Mouse (Mus musculus) frontal cortex, postnatal 36 days (tissue): ENCODE data around the gene 4921517D22Rik.

Experiments
- DNase-seq, 2 experiments: peaks; one replicate each; pipeline ENCODE4 v3.0.0; 2022; ENCODE audit warnings: low spot score in 2 of 2

4921517D22Rik gene

GRCm38 (mm10) chr13:59660371-59660770 is 33.5 kb downstream of the 4921517D22Rik start:
- DNase-seq = no peak

GRCm38 (mm10) chr13:59657781-59658180 is 36.1 kb downstream of the 4921517D22Rik start:
- DNase-seq = no peak

GRCm38 (mm10) chr13:59656975-59657388 is 36.9 kb downstream of the 4921517D22Rik start:
- DNase-seq = no peak

GRCm38 (mm10) chr13:59656316-59656832 is 37.5 kb downstream of the 4921517D22Rik start:
- no peak for DNase-seq

GRCm38 (mm10) chr13:59655718-59656315 is 38.1 kb downstream of the 4921517D22Rik start:
- DNase-seq = no peak

- DNase-seq = no peak
Measured at GRCm38 (mm10) chr13:59654465-59654864, 39.4 kb downstream of the 4921517D22Rik start.

GRCm38 (mm10) chr13:59653136-59653535 is 40.8 kb downstream of the 4921517D22Rik start:
- no peak for DNase-seq

DNA sequence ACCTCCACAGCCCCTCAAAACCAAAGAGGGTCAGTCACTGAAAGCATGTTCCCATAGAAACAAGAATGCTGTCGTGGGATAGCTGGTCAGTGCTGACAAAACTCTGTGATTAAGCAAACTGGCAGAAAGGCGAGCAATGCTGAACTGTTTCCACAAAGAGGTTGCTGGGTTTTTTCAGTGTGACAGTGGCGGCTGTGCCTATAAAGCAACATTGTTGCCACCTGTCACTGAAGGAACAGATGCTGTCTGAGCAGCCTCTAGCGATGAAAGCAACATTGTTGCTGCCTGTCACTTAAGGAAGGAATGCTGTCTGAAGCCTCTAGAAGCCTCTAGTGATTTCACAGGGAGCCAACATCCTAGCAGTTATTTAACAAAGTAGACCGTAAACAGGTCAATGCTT is 41.3 kb downstream of the 4921517D22Rik start:
- no peak for DNase-seq

DNA sequence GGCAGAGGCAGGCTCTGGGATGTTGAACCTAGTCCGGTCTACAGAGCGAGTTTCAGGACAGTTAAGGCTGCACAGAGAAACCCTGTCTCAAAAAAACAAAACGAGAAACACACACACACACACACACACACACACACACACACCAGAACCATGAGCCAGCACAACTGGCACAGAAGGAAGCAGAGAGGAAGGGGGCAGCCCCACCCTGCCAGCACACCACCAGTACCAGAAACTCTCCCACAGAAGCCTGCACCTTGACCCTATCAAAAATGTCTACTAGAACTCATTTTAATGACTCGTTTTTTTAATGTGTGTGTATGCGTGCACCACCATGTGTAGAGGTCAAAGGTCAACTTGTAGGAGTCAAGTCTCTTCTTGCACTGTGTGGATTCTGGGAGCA is 44.1 kb downstream of the 4921517D22Rik start:
- DNase-seq = no peak

GRCm38 (mm10) chr13:59648598-59648997 is 45.3 kb downstream of the 4921517D22Rik start:
- no peak for DNase-seq

- DNase-seq = no peak
Measured at GRCm38 (mm10) chr13:59647484-59647883, 46.4 kb downstream of the 4921517D22Rik start.

- no peak for DNase-seq
Measured at GRCm38 (mm10) chr13:59646674-59647244, 47.1 kb downstream of the 4921517D22Rik start.

DNA sequence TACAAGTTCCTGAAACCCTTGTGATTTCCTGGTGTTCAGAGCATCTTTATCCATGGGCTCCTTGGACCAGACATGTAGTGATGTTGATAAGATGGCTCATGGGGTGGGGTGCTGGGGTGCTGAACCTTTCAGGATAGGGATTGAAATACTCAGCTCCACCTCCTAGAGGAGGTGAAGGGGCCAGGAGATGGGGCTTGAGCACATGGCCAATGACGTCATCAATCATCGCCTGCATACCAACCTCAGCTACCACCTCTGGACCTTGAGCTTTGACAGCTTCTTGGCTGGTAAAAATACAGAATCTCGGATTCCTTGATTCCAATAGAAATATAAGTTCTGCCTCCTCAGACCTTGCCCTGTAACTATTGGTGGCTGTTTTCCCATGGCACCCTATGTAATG is 48.4 kb downstream of the 4921517D22Rik start:
- no peak for DNase-seq

DNA sequence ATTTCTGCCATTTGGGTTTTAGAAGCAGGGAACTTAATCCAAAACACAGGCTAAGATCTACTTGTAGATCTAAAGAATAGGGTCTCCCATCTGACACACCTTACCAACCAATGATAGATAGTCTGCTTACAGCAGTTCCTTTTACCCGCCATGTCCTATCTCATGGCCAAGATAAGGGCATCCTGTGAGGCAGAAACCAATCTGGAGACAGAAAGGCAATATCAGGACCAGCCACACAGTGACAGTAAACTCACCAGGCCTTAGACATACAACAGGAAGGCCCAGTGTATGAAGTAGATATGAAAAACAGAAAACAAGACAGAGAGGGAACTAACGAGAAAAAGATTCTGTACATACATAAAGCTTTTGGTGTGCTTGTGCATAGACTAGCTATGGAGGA is 51.1 kb downstream of the 4921517D22Rik start:
- no peak for DNase-seq

DNA sequence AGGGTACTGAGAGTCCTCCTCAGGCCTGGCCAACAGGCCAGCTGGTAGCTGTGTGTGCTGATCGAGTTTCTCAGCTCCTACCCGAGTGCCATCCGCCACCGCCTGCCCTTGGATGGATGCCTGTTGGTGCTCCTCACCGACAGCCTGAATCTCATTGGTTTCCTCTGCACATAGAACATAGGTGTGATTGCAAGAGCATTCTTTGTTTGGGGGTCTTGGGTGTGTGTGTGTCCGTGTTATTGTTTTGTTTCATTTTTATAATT is 53.8 kb downstream of the 4921517D22Rik start:
- no peak for DNase-seq

- no peak for DNase-seq
Measured at GRCm38 (mm10) chr13:59639368-59640177, 54.3 kb downstream of the 4921517D22Rik start.

- DNase-seq = no peak
Measured at GRCm38 (mm10) chr13:59637800-59638199, 56.1 kb downstream of the 4921517D22Rik start.
